Mouse (Mus musculus) intestine, embryonic 14.5 days (tissue): ENCODE results near the gene Srsf9. TPM values are rescaled to one million over a fixed set of nuclear protein-coding genes. Genes with fewer than 3 reads are reported as not detected.
A peak's percentile ranks its signal among the peaks of the same experiment; 100 is the strongest.

ENCODE experiments used
- ATAC-seq: fragments of 200-750 bp; cut with Nextera tagmentation; replicated peaks from 2 replicates; pipeline ENCODE4 v1.8.0; 2017; ENCODE audit warnings: low read depth, moderate number of reproducible peaks, moderate TSS enrichment, moderate library complexity; ENCODE audit not compliant: low FRiP score, low TSS enrichment
- DNase-seq: peaks from one replicate; pipeline ENCODE4 v3.0.0-alpha.2; 2018; ENCODE audit warnings: low spot score
- H3K27ac ChIP-seq: fragments of 300-500 bp; sonication (generic); 2 replicates; pipeline ENCODE4 v1.5.1; 2014; ENCODE audit warnings: low read depth, mild to moderate bottlenecking, control low read depth
- H3K27me3 ChIP-seq: fragments of 300-500 bp; sonication (generic); replicated peaks from 2 replicates; pipeline ENCODE4 v1.6.1; 2014; ENCODE audit warnings: low read length, control low read depth; ENCODE audit not compliant: control insufficient read depth, insufficient read depth
- H3K36me3 ChIP-seq: fragments of 300-500 bp; sonication (generic); 2 replicates; pipeline ENCODE4 v1.6.1; 2014; ENCODE audit warnings: low read length, control low read depth; ENCODE audit not compliant: control insufficient read depth, insufficient read depth
- H3K4me1 ChIP-seq: fragments of 300-500 bp; sonication (generic); replicated peaks from 2 replicates; pipeline ENCODE4 v1.6.1; 2014; ENCODE audit warnings: low read length, control low read depth, mixed read lengths; ENCODE audit not compliant: control insufficient read depth, insufficient read depth
- H3K4me2 ChIP-seq: fragments of 300-500 bp; sonication (generic); 2 replicates; pipeline ENCODE4 v1.6.1; 2014; ENCODE audit warnings: low read length
- H3K4me3 ChIP-seq: fragments of 300-500 bp; sonication (generic); 2 replicates; pipeline ENCODE4 v1.5.1; 2014; ENCODE audit warnings: low read depth, low read length, control low read depth, mixed read lengths
- H3K9ac ChIP-seq: fragments of 300-500 bp; sonication (generic); 2 replicates; pipeline ENCODE4 v1.6.1; 2014; ENCODE audit warnings: mild to moderate bottlenecking, low read length
- H3K9me3 ChIP-seq: fragments of 300-500 bp; sonication (generic); 2 replicates; pipeline ENCODE4 v1.6.1; 2016; ENCODE audit warnings: low read length, control low read depth; ENCODE audit not compliant: control insufficient read depth
- WGBS: fragments of 180-500 bp; shearing (Covaris S2); extraction: QIAGEN DNeasy Blood & Tissue Kit; methylation state at CpG from one replicate; pipeline ENCODE4 v1.1.7; 2014; 5-methylcytosine and 5-hydroxymethylcytosine counted together
- polyA plus RNA-seq: library from polyadenylated mRNA; unstranded; fragments of >200 nt; fragmentation: Nextera tagmentation; extraction: Ambion mirVana; gene quantifications from 2 replicates; pipeline ENCODE4 v1.2.1, GENCODE M21; 2014

Gene Srsf9
- polyA plus RNA-seq, 1 experiment from 2014 or later, result 231 TPM

- ATAC-seq (peak; percentile 90), DNase-seq (peak; percentile 98)
- Histone ChIP-seq H3K36me3 (peaks cover 45% of the 10 kb centered on the region), H3K27me3 (no peaks in the 10 kb centered on the region), H3K4me1 (peaks cover 18% of the 10 kb centered on the region), H3K4me2 (peak within 1 kb of the TSS; percentile 56), H3K9ac (peak within 1 kb of the TSS; percentile 82), H3K4me3 (peak within 1 kb of the TSS; percentile 96), H3K9me3 (no peaks in the 10 kb centered on the region), H3K27ac (peak within 1 kb of the TSS; percentile 74)
- under 1% methylated on average over 62 of the region's 62 CpGs for WGBS
These were observed 13.8 kb downstream of the Srsf9 start, which contains the start of the genes Gatc and Triap1 for GRCm38 (mm10) chr5:115340577-115341313. Gatc (minus strand) TSS chr5:115341178. Triap1 (plus strand) TSS chr5:115341225.

- H3K36me3 ChIP-seq, result peaks cover 46% of the 10 kb centered on the region
- no peak; the same call in 1 of the 2 replicates for ATAC-seq
These were observed 14.6 kb downstream of the Srsf9 start for GRCm38 (mm10) chr5:115341314-115342165.

GRCm38 (mm10) chr5:115347564-115347963 lies 20.6 kb downstream of the Srsf9 start:
- H3K9me3 ChIP-seq, result no peaks in the 10 kb centered on the region
- H3K4me1 ChIP-seq, result peaks cover 13% of the 10 kb centered on the region
- no peaks in the 10 kb centered on the region for H3K27me3 ChIP-seq
- WGBS, result 2% methylated on average over 5 of the region's 5 CpGs
- DNase-seq (peak; percentile 89), ATAC-seq (no peak)
- H3K4me2 ChIP-seq, result peak overlapping the region; percentile 95
- H3K36me3 ChIP-seq, result peaks cover 41% of the 10 kb centered on the region
- peak overlapping the region; percentile 94 for H3K4me3 ChIP-seq
- no peak overlapping the region for H3K27ac ChIP-seq
- peak overlapping the region; percentile 64; the same call in 1 of the 2 replicates for H3K9ac ChIP-seq

More at GRCm38 (mm10) chr5:115341314-115342165, 14.6 kb downstream of the Srsf9 start:
- whole genome bisulfite sequencing, result 11% methylated on average over 36 of the region's 36 CpGs
- Histone ChIP-seq H3K4me1 (peaks cover 18% of the 10 kb centered on the region), H3K9me3 (no peaks in the 10 kb centered on the region), H3K4me2 (peak overlapping the region; percentile 56), H3K27ac (0 out of 2 replicates have a peak overlapping the region, but pooled peaks have one; percentile 74), H3K4me3 (peak overlapping the region; percentile 96), H3K27me3 (no peaks in the 10 kb centered on the region), H3K9ac (peak overlapping the region; percentile 82)
- DNase-seq, result no peak

GRCm38 (mm10) chr5:115348546-115349224 lies 21.7 kb downstream of the Srsf9 start, which contains the start of gene Cox6a1:
Cox6a1 (minus strand) TSS chr5:115348981.
- Histone ChIP-seq H3K9me3 (no peaks in the 10 kb centered on the region), H3K4me3 (peak within 1 kb of the TSS; percentile 94), H3K27me3 (no peaks in the 10 kb centered on the region), H3K36me3 (peaks cover 30% of the 10 kb centered on the region), H3K4me1 (peaks cover 13% of the 10 kb centered on the region), H3K27ac (peak within 1 kb of the TSS; percentile 64), H3K4me2 (peak within 1 kb of the TSS; percentile 95), H3K9ac (peak within 1 kb of the TSS; percentile 64)
- peak; percentile 92 for ATAC-seq
- WGBS, result under 1% methylated on average over 70 of the region's 74 CpGs
- peak; percentile 99 for DNase-seq

GRCm38 (mm10) chr5:115349225-115349555 lies 22.2 kb downstream of the Srsf9 start:
- ATAC-seq (peak; percentile 10; the same call in 1 of the 2 replicates), DNase-seq (no peak)
- WGBS, result under 1% methylated on average over 18 of the region's 18 CpGs
- H3K4me3 ChIP-seq, result peak overlapping the region; percentile 94
- H3K4me1 ChIP-seq, result peaks cover 13% of the 10 kb centered on the region
- no peaks in the 10 kb centered on the region for H3K9me3 ChIP-seq
- peak overlapping the region; percentile 64 for H3K27ac ChIP-seq
- no peaks in the 10 kb centered on the region for H3K27me3 ChIP-seq
- H3K36me3 ChIP-seq, result peaks cover 25% of the 10 kb centered on the region
- peak overlapping the region; percentile 83 for H3K4me2 ChIP-seq
- H3K9ac ChIP-seq, result peak overlapping the region; percentile 49

- no peak overlapping the region for H3K4me3 ChIP-seq
- H3K9me3 ChIP-seq, result no peaks in the 10 kb centered on the region
- H3K36me3 ChIP-seq, result peaks cover 4% of the 10 kb centered on the region; the same call in 1 of the 2 replicates
- no peaks in the 10 kb centered on the region for H3K27me3 ChIP-seq
- H3K9ac ChIP-seq, result no peak overlapping the region
- no peak overlapping the region for H3K4me2 ChIP-seq
- DNase-seq (no peak), ATAC-seq (no peak)
- H3K4me1 ChIP-seq, result peaks cover 13% of the 10 kb centered on the region
- 83% methylated on average over 5 of the region's 5 CpGs for WGBS
- H3K27ac ChIP-seq, result no peak overlapping the region
These were observed 24.4 kb downstream of the Srsf9 start for GRCm38 (mm10) chr5:115351348-115351747.

- DNase-seq (no peak), ATAC-seq (no peak)
- Histone ChIP-seq H3K9ac (no peak overlapping the region), H3K9me3 (no peaks in the 10 kb centered on the region), H3K4me1 (no peaks in the 10 kb centered on the region), H3K36me3 (no peaks in the 10 kb centered on the region), H3K4me2 (no peak overlapping the region), H3K27me3 (no peaks in the 10 kb centered on the region), H3K4me3 (no peak overlapping the region), H3K27ac (no peak overlapping the region)
- WGBS, result 29% methylated on average over 13 of the region's 13 CpGs
These were observed 28.1 kb downstream of the Srsf9 start for GRCm38 (mm10) chr5:115355070-115355469.

GRCm38 (mm10) chr5:115358872-115359271 lies 31.9 kb downstream of the Srsf9 start:
- Histone ChIP-seq H3K9me3 (no peaks in the 10 kb centered on the region), H3K27me3 (no peaks in the 10 kb centered on the region), H3K4me3 (no peak overlapping the region), H3K9ac (no peak overlapping the region), H3K27ac (no peak overlapping the region), H3K4me2 (no peak overlapping the region), H3K36me3 (no peaks in the 10 kb centered on the region), H3K4me1 (no peaks in the 10 kb centered on the region; the same call in 1 of the 2 replicates)
- 5% methylated on average over 12 of the region's 12 CpGs for WGBS
- peak; percentile 54 for ATAC-seq
- peak; percentile 97 for DNase-seq
